Mouse (Mus musculus) ovary, adult 10 weeks (tissue): ENCODE measurements around the gene Paqr9. TPM values are rescaled to one million over a fixed set of nuclear protein-coding genes. Genes with fewer than 3 reads are reported as not detected.

Source experiments
- polyA plus RNA-seq: library from polyadenylated mRNA; stranded (reverse); fragments of 350-450 nt; fragmentation: Illumina TruSeq; extraction: RNeasy Lipid Tissue Mini Kit (QIAGEN cat#74804); gene quantifications from one replicate; pipeline ENCODE4 v1.2.3, GENCODE M21; 2014

The Paqr9 gene
- polyA plus RNA-seq: 18.0 TPM

GRCm38 (mm10) chr9:95559059-95559935 is at the start of gene Paqr9:
TSS of gene Paqr9 (plus strand) at chr9:95559657.

DNA sequence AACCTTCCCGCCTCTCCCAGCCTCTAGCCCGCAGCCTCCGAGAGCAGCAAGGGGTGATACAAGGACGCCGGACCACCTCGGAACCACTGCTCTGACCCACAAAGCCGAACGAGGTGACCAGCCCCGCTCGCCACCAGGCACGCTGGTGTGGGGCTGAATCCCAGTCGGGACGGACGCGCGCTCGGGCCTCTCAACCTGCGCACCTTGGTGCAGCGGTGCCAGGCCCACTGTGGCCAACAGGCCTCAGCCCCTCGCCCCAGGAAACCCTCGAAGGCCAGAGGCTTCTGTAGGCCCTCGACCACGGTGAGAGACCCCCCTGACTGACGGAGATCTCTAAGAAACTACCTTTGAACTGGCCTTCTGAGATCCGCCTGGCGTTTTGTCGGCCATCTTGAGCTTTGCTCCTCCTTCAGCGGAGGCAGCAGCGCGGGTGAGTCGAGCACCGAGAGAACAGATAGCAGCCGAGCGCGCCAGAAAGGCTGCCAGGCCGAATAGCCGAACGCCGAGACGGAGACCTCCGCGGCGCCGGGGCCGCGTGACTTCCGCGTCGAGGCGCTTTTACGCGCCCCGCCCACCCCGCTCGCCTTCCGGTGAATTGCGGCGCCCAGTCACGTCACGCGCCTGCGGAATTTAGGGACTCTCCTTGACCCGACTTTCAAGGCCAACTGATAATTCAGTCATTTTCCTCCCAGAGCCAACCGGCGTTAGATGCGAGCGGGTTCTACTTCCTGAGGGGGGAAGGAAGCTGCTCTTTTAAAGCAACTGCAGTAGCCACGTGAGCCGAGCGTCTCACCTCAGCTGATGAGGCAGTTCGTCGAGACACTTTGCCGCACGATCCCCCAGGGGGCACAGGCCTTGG is 47.8 kb upstream of the Paqr9 start, which contains the start of gene U2surp:
Gene U2surp, minus strand, starts transcription at position 525 of the 859 bp plus-strand sequence.

Other genes starting within 250 kb of the Paqr9 start
- gene Chst2, start 152.9 kb upstream of the Paqr9 start, polyA plus RNA-seq: 9.3 TPM
- 179 TPM for gene U2surp, start 47.7 kb upstream of the Paqr9 start, polyA plus RNA-seq
- 0.60 TPM for gene Pcolce2, start 77.9 kb downstream of the Paqr9 start, polyA plus RNA-seq
- 11.0 TPM for gene Trpc1, start 190.7 kb downstream of the Paqr9 start, polyA plus RNA-seq